Mouse (Mus musculus) thymus, postnatal 14 days (tissue): ENCODE results near the gene Cpvl.

Experiments used
- DNase-seq: peaks from one replicate; pipeline ENCODE4 v3.0.0; 2021

The Cpvl gene

GRCm38 (mm10) chr6:53969081-53969480 is 9.4 kb downstream of the Cpvl start:
- DNase-seq: no peak

DNA sequence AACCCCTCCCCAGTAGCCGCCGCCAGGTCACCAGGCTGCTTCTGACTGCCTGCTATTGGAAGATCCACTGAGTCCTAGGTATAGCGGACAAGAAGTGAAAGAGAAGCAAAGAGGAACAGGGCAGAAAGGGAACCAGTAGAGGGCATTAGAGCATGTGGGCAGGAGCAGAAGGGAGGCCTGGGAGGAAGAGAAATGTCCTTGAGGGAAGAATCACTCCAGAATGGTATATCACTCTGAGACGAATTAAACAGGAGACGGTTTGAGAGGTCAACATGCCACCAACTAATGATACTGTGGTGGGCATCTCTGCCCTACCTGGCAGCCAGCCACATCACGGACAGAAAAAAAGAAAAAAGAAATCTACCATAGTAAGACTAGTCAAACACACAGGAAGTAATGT is 9.9 kb downstream of the Cpvl start:
- DNase-seq: no peak

DNA sequence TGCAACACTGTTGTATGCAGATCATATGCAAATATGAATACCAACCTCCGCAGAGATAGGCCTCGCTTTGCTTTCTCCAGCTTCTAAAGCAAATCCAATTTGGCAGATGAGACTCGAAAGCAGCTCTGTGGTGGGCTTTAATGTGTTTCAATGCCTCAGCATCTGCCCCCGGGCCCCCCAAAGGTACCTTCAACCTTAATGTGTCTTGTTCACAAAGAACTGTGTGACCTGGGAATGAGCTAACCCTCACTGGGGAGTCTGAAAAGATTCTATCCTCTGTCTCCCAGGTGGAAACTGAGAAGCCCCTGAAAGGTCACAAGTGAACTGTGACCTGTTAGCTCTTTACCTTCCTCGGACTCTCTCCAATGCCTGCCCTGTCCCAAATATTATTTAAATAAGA is 11.9 kb downstream of the Cpvl start:
- DNase-seq: no peak

- no peak for DNase-seq
These were observed 12.6 kb downstream of the Cpvl start for GRCm38 (mm10) chr6:53965900-53966299.

DNA sequence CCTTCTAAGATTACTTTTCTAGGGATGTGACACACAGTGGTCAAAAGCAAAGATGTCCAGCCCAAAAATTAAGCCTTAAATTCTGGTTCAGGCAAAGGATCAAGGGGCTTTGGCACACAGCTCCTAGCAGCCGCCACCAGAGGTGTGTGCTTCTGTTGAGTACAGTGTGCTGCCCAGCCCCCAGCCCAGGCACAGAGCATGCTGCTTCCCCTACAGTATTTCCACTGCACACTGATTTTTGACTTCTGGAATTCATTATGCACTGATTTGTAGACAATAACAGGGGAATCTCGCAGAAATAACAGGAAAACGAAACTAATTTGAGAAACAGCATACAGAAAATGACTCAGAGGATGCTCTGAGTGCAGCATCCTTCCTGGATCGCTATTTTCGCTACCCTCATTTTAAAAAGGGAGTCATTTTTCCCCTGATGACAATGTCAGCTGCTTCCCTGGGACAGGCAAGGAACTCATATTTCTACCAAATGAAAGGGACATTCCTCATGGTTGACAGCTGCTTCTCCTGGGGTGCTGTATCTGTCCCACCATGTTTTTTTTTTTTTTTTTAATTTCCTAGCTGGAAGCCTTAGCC is 14.5 kb downstream of the Cpvl start:
- DNase-seq: no peak

DNA sequence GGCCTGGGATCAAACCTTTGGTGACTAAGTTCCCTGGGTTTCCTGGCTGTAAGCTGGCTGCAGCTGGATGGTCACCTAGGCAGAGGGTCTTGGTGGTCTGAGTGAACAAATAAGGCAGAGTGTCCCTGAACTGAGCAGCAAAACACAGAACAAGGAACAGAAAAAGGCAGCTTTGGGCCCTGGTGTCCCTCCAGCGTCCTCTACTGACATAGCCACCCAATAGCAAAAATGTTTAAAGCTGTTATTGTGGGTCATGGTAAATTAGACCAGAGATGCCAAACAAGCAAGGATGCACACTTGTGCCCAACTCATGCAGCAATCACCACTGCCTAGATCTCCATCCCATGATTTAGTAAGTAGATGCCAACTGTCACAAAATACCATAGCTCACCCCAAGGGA is 16.5 kb downstream of the Cpvl start:
- DNase-seq: no peak

DNA sequence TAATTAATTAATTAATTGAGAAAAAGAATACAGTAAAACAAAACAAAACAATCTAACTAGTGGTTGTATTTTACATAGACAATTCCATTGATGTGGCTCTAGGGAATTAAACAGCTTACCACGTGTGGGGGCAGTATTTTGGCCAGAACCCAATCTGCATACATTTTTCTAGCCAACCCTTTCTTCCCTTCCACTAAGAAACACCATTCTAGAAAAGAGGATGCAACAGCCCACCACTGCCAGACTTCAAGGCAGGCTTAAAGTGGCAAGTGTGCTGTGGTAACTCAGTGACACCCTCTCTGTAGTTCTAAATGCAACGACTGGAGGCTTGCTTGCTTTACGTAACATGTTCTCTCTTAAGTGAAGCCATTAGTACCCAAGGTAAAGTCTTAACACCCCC is 18.6 kb downstream of the Cpvl start:
- no peak for DNase-seq

GRCm38 (mm10) chr6:53958321-53958720 is 20.1 kb downstream of the Cpvl start:
- peak; percentile 70 for DNase-seq

- no peak for DNase-seq
These were observed 22.0 kb downstream of the Cpvl start for GRCm38 (mm10) chr6:53956513-53956912.

DNA sequence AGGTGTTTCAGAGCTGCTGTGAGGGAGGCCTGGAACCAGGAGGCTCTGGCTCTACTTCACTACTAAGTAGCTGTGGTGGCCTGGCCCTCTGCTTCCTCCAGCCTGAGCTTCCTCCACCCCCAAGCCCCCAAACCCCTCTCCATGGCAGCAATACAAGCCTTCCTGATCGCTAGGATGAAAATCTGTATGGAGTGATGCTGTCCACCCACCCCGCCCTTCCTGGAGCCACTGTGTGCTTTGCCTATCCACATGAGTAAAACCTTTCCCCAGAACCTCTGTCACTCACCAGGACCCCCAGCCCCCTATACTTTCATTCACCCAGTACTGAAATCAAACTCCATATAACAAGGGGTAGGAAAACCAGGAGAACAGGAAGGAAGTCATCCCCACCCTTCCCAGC is 22.6 kb downstream of the Cpvl start:
- DNase-seq: no peak

DNA sequence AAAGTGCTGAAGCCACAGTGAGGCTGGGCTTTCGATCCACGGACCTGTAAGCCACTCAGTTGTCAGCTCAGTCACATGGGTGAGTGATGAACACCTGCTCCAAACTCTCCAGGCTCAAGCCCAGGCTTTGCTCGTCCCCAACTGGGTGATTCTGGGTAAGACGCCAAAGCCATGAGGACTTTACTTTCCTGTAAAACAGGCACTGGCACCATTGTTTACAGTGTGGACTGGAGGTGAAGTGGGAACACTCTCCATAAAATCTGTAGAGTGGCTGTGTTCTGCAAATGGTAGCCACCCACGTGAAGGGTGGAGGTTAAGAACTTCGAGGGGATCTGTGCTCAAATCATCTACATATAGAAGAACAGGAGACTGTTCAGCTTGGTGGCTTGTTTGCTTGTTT is 23.2 kb downstream of the Cpvl start:
- DNase-seq: no peak

GRCm38 (mm10) chr6:53954106-53954505 is 24.4 kb downstream of the Cpvl start:
- DNase-seq: no peak

DNA sequence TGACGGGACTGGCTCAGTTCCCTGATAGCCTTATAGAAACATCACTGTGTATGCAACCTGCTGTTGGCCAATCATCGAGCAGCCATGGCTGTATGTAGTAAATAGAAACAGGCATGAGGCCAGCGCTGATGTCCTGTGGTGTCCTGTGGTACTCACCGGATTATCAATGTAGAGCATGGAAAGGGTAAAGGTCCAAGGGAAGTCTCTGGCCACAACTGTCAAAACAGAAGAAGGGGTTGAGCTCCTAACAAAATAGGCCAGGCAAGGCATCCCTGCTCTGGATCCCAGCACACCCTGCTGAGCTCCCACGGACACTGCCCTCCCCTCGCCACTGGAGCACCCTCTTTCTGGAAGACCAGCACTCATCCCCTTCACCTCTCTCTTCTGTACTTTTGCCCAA is 25.1 kb downstream of the Cpvl start:
- DNase-seq: no peak

GRCm38 (mm10) chr6:53951421-53951820 is 27.1 kb downstream of the Cpvl start:
- no peak for DNase-seq

DNA sequence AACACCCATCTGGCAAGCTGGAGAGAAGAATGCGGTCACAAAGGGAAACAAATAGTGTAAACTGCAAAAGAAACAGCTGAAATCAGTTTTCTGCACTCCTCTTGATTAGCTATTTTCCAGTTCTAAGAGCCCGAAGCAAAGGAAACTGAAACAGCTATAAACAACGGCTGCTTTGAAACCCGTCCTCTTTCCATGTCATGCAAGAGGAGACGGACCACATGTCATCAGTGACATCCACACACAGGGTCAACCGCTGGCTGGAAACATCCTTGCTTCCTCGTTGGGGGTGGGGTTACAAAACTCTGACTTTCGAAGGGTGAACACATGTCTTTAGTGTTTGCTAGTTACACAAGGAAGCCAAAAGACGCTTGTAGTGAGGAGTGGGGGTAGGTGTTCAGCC is 27.6 kb downstream of the Cpvl start:
- no peak for DNase-seq

GRCm38 (mm10) chr6:53948388-53949035 is 30.0 kb downstream of the Cpvl start:
- no peak for DNase-seq

DNA sequence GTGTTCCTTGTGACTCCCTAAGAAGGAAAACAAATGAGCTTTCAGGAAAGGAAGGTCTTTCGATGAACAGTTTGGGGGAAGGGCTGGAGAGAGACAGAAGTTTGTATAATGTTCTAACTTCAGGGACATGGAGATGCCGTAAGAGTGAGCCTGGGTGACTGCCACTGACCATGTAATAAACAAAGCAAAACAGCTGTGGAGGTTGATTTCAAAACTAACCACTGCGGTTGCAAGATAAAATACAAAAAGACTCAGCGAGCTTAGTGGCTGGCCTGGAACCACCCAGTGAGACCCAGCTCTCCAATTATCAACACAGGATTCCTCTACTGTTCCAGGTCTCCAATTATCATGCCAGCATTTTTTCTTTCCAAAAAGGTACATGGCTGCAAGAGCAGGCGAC is 33.6 kb downstream of the Cpvl start:
- no peak for DNase-seq

DNA sequence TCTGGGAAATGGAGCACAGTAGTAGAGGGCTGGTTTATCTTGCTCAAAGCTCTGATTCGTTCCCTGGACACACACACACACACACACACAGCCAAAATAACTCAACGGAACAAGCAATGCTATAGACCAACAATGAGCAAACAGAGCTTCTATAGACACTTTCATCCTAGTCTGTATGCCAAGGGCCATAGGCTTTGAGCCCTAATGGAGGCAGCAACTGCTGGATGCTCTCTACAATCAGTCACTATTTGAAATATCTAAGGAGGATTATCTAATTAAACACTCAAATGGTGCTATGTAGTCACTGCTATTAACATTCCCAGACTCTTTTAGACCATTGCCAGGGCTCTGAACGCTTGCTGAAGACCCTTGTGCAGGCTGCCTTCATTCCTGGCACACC is 34.1 kb downstream of the Cpvl start:
- DNase-seq: no peak

DNA sequence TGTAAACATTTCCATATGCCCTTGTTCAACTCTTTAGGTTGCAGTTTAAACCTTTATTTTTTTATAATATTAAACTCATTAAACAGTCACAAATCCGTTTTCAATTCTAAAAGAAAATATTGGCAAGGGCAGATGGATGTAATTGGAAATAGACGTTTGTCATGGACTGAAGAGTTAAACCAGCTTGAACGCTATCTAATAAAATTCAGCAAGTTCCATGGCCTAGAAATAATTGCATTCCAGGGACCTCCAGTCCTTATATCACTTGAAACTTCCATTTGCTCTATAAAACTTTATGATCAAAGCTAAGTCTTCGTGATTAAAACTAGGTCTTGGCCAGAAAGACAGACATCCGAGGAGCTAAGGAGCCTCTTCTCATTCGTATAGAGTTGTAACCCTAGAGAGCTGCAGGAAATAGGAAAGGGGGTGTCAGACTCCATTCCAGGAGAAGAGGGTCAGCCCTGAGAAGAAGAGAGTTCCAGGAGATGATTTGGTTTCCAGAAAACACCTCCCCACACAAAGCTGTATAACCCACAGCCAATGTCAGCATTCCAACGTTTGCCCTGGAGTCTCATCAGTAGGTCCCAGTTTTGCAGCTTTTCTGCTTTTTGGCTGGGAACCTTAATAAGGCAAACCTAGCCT is 36.2 kb downstream of the Cpvl start:
- no peak for DNase-seq

GRCm38 (mm10) chr6:53939752-53940151 is 38.7 kb downstream of the Cpvl start:
- no peak for DNase-seq

- DNase-seq: no peak
These were observed 39.5 kb downstream of the Cpvl start for GRCm38 (mm10) chr6:53938942-53939341.

DNA sequence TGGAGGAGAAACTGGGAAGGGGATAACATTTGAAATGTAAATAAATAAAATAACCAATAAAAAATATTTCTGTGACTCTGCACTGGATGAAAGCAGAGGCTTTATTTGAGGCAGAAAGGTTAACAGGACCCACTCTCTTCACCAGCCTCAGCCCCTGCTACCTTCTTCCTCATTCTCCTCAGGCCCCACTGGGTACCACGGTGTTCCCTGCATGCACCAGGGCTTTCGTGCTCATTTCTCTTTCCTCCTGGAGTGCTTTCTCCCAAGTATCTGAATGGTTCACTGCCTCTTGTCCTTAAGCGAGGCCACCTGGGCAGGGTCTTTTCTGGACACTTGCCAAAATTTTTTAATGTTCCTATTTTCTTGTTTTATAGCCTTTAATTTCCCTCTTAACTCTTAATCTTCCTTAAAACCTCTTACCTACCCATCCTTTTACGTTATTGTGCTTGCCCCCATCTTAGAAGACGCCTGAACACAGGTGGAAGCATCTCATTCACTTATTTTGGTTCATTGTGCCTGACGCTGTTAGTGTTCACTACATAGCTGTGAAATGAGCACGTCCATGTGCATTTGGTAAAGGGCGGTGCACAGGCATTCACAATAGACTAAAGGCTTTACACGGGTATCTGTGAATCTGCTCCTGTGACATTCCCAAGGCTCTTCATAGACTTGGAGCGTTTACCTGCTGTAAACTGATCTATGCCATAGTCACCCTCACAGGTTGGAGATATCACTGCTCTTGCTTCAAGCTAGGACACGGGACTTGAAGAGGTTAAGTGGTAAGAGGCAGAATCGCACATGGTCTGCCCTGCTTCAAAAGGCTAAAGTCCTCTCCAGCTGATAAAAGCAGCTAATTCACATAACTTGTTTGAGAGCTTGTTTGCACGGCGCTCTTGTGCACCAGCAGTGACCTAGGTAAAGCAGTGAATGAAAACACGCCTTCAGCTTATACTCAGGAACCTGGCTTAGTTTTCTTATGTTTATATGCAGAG is 41.0 kb downstream of the Cpvl start:
- no peak for DNase-seq

DNA sequence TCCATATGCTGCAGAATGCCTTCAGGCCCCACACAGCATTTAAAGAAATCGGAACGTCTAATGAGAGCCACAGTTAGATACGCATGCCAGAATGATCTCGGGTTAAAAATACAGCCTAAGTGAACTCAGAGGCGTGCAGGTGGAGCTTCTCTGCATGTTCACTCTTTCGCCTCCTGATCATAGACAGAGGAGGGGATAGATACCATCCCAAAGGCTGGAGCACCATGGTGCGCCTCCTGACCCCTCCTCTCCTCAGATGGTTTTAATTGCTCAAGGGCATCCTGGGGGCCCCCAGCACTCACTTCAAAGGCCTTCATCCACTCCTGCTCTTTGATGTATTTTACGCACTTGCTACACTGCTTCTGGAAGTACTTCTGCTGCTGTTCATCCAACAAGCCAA is 46.9 kb downstream of the Cpvl start:
- no peak for DNase-seq

DNA sequence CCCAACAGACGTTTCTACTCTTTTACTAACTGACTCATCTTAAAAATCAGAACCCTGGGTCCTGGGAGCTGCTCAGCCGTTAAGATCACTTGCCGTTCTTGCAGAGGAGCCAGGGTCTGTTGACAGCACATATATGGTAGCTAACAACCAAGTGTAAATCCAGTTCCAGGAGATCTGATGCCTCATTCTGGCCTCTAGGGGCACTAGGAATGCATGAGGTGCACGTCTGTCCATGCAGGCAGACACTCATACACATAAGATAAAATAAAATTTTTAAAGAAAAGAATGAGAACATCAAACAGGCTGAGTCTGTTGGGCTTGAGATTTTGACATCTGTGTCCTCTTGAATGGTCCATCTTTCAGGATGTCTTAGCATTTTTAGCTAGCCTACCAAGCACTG is 48.6 kb downstream of the Cpvl start:
- DNase-seq: no peak
